Mouse (Mus musculus) kidney, adult 11 months (tissue): ENCODE data around the gene Mapre3.

Experiments
- DNase-seq: peaks from one replicate; pipeline ENCODE4 v3.0.0; 2022

Gene Mapre3

DNA sequence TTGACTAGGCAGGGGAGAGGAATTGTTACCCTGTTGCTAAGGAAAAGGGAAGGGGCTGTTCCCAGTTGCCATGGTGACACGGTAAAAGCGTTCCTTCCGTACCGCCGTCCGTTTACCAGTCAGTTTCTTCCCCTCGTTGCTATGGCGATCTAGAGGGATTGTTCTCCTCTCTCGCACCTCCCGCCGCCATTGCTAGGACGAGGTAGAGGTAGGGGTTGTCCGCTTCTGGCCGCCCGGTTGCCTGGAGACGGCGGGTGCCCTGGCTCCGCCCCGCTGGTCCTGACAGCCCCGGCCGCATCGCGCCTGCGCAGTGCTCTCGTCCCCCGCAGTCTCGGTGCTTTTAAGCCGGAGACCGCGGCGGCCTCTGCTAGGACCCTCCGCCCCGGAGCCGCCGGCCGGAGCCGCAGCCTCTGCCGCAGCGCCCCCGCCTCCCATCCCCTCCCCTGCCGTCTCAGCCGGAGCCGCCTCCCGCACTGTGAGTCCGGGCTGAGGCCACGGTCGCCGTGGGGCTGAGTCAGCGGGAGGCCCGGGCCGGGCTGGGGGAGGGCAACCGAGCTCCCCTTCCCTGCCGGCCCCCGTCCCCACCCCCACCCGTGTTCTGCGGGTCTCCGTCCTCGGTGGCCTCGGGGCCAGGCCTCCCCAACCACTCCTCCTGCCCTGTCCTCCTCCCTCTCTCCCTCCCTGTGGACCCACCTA lies at the start of gene Mapre3:
Mapre3 (plus strand) TSS at position 218 of the 696 bp plus-strand sequence.
- DNase-seq: peak; percentile 91

DNA sequence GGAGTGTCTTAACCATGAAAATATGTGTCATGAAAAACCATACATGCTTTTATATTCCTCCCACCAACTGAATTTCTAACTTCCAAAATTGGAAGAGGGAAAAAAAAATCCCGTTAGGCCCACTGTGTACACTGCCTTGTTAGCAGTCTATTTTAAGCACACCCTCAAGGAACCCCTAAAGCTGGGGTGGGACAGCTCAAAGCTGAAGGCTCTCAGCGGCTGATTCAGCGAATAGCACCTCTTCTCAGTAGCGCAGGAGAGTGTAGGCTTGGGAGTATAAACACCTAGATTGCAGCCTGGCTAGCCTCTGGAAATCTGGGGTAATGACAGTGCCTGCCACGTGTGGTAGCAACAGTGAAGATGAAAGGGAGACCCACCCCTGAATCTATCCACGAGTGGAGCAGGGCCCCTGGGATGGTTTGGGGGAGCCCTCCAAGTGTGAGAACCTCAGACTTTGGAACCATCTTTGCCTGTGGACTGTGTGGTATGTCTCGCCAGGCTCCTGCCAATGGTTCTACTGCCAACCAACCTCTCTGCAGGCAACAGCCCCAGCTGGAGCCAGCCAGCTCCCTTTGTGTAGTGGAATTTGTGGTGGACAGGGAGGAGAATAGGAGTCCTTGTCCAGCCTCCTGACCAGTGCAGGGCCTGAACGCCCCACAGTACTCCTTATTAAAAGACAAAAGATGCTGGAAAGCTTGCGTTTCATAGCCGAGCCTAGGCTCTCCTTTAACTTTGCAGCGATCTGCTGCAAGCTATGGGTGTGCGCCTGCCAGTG lies 48.7 kb upstream of the Mapre3 start:
- DNase-seq: no peak

DNA sequence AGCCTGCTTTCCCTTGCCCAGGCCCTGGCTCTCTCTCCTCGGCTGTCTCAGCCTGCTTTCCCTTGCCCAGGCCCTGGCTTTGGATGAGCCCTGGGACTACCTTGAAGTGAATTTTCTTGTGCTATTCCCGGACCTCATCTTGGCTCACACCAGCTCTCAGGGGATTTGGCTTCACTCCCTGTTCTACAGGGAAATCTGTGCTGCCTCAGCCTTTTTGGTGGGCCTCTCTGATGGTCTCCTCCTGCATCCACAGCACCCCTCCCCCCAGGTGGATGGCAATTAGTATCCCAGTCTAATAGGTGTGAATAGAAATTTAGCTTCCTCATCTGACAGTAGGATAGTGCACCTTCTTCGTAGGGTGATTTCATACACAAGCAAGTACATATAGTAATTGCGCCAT lies 46.4 kb upstream of the Mapre3 start:
- DNase-seq: no peak

DNA sequence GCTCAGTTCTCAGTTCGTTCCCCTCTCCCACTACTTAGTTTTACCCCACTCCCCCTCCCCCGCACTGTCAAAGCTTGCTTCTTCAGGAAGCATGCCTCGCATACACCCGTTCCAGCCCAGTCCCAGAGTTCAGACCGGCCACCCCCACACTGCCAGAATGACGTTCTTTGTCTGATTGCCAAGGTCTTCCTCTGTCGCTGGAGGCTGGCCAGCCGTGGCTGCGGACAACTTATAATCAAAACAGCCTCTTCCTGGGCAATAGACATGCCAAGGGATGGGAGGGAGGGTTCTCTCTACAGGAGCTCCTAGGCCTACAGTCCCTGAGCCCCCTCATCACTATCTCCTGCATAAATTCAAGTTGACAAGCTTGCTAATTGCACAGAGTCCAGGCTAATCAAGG lies 45.8 kb upstream of the Mapre3 start:
- peak; percentile 4 for DNase-seq

DNA sequence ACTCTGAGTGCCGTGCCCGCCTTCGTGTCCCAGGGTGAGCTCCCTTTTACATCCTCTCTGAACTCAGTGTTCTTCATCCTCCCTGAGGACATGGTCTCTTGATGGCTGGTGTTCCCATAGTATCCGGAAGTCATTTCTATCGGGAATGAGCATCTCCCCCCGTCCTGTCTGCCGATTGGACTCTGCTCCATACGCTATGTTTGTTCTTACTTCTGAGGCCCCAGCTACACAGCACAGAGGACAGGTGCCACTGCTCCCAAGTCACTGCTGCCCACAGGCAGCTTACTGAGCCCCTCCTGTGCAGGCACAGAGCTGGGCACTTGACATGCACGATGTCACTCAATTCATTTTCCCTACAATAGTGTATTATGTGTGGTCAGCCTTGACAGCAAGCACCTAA lies 45.4 kb upstream of the Mapre3 start:
- no peak for DNase-seq

DNA sequence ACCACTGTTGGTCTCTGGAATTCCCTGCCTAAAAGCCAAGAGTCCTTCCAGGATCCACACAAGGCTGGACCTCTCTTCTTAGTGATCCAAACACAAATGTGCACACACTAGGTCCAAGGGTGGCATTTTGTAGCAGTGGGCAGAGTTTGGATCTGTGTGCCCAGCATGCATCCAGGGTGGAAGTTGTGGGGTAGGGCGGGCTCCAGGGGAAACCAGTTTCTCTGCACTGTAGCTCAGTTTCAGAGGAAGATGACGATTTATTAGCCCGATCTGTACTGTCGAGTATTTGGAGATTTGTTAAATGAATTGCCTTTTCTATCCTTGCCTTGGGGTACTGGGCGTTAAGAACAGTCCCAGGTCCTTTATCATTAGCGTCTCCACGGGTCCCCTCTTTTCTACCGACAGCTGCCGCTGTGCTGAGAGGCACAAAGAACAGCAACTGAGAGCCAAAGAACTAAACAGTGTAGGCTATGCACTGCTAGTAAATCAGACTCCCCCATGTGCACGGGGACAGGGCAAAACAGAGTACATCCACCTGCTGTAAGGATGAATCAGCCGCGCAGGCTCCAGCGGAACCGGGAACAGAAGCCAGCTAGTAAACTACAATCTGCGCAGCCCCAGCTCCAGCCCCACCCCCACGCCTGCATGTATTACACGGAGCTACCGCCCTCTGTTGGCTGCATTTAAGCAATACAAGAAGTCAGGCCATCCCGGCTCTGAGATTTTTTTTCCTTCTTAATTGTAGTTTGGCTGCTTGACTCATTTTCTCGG lies 39.7 kb upstream of the Mapre3 start:
- DNase-seq: peak; percentile 71

DNA sequence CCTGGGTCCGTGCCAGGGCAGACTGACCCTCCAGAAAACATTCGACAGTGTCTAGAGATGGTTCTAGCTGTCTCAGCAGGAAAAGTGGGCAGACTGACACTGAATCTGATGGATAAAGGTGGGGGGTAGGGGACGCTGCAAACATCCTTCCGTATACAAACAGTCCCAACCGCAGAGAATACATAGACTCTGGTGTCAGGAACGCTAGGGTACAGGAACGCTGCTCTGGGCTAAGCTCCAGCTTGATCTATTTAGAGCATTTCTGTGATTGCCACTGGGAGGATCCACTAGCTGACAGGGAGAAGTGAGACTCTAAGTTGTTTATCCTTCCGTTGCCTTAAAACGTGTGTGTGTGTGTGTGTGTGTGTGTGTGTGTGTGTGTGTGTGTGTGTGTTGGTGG lies 33.7 kb upstream of the Mapre3 start:
- no peak for DNase-seq

DNA sequence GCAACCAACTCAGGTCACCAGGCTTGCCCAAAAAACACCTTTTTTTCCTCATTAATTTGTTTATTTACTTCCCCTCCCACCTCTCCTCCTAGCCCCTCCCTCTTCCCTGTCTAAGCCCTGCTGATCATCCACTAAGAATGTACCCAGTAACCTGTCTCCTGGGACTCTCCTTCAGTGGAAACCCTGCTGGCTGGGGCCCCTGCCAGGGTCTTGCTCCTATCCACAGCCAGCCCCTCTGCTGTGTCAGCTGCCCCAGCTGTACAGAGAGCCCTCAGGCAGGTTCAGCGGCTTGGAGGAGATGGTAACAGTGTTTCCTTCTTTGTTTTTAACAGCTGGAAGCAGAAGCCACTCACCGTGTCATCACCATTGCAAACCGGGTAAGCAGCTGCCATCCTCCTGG lies 33.3 kb upstream of the Mapre3 start:
- no peak for DNase-seq

DNA sequence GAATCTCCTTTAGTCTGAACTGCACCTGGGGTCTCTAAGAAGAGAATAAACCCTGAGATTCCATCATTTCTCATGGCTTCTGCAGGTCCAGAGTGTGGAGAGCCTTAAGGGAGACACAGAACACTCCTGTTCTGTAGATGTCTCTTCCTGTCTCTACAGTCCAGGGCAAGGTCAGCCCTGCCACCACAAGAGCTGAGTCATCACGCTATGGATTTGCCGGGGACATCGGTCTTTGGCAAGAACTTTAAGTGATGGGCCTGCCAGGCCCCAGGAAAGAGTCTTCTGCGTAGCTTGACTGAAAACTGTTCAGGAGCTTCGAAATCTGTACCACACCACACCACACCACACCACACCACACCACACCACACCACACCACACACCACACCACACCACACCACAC lies 27.1 kb upstream of the Mapre3 start:
- DNase-seq: no peak

DNA sequence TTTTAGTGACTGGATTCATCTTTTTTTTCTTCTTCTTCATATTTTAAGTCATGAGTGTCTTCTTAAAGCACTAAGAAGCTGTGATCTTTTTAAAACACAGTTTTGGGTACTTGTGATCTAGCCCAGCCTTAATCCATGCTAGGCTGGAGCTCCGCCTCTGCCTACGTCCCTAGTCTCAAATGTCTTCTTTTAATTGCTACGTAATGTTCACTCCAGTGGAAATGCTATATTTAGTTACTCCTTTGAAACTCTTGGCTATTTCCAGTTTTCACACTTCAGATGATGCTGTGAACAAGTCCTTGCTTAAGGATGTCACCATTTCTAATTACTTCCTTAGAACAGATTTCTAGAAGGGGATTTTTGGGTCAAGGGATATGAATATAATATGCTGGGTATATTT lies 24.4 kb upstream of the Mapre3 start:
- no peak for DNase-seq

DNA sequence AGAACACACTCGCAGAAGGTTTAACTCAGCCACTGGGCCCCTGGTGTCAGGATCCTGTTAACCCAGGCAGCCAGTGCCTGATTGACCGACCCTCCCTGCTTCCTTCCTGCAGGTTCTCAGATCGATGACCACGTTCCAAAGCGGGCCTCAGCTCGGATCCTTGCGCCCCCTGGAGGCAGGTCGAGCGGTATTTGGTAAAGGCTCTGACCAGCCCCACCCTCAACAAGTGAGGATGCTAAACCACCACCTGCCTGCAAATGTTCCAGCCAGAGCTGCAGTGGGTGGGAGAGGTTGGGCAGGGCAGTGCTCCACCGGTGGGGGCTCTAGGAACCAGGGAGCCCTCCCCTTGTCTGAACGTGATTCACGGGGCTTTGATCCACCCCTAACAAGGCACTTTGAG lies 18.3 kb upstream of the Mapre3 start:
- peak; percentile 35 for DNase-seq

DNA sequence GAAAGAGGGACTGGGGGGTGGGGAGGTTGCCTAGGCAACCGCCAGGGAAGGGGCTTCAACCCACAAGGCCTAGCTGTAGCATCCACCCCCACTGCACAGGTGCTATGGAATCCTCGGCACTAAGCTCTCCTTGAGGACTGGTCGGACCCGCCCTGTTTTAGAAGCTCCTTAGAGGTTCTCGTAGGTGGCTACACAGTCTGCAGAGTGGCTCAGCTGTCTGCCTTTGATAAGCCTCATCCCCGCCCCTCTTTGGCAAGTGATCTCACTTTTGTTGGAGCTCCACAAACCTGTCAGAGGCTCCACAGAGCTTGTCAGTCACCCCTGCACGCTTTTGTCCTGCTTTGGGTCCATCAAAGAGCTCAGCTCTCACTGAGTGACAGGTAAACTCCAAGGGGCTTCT lies 17.0 kb upstream of the Mapre3 start:
- no peak for DNase-seq

DNA sequence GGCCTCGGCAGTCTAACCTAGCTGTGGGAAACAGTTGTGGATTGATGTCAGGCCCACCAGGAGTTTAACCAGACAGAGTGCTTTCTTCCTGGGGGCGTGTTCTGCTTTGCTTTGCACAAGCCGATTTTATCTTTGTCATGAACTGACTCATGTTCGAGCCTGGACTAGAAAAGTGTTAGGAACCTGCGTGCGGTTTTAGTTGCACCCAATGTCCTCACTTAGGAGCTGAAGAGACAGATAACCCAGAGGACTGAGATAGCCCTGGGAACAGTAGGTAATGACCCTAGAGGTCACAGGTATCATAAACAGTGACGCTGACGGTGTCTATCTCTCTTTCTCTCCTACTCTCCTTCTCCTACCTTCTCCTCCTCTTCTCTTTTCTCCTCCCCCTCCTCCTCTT lies 16.5 kb upstream of the Mapre3 start:
- no peak for DNase-seq

DNA sequence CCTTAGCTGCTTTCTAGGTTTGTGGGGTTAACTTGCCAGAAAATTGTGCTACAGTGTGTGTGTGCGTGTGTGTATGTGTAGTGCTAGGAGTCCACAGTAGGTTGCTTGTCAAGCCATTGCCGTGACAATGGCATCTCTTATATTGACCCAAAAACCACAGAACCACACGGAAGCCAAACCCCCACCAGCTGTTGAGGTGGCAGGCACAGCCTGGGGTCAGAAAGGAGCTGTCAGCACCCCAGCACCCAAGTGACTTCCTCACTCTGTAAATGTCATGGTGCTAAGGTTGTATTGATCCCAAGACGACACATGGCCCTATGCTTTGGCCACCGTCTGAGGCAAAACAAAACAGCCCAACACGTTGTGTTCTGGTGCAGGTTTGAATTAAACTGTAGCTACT lies 15.5 kb upstream of the Mapre3 start:
- DNase-seq: no peak

DNA sequence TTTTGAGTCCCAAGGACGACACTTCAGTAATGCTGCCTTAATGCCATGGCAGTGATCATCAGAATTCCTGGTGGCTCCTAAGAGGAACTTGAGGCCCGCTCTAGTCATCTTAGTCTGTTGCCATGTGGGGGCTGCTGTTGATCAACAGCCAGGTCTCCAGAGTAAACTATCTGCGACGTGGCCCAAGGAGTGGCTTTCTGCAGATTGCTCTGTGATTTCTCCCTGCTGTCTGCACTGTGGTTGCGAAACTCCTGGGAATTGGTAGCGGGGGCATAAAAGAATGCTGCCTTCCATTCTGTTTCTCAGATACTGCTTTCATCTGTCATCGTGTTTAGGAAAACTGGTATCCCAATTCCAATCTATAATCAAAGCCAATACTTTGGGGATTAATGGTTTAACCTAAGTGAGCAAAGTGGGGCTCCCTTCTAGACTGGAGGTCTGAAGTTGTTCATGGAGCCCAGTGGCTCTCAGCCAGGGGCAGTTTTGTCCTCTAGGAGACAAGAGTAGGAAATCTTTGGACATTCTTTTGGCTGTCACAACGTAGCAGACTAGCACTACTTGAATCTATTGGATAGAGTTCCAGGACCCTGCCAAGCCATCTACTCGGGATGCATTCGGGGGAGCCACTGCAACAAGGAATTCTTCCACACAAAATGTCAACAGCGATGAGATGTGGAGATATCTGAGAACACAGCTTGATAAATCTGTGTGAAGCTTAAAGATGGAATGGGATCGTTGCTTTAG lies 11.5 kb upstream of the Mapre3 start:
- no peak for DNase-seq

DNA sequence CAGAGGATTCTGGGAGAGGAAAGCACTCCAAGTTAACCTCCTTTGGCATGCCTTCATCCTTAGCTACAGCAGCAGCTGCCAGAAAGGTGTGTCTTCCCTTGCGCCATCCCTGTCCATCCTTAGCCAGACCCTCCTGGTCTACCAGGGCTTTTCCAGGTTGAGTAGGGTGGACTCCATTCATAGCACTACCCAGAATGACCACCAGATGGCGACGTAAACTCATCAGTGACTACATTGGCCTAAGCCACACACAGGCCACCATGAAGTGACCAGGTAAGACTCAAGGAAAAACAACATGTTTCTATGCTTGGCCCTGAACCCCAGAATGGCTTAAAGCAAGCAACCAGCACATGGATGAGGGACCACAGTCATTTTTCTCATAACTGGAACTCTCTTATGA lies 8.3 kb upstream of the Mapre3 start:
- DNase-seq: peak; percentile 81

DNA sequence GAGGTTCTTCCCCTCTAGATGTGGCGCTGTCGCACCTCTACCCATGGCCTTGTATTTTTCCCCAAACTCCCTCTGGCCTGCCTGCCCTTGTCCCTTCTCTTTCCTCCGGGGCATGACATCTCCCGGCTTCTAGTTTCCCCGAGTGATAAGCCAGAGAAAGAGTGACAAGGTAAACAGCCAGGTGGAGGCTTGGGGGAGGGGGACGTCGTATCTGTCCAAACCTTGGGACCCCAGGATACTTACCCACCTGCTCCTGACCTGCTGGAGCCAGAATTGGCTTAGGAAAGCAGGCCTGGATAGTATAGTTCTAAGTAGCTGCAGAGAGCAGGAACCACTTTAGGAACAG lies 652 bp downstream of the Mapre3 start:
- no peak for DNase-seq

DNA sequence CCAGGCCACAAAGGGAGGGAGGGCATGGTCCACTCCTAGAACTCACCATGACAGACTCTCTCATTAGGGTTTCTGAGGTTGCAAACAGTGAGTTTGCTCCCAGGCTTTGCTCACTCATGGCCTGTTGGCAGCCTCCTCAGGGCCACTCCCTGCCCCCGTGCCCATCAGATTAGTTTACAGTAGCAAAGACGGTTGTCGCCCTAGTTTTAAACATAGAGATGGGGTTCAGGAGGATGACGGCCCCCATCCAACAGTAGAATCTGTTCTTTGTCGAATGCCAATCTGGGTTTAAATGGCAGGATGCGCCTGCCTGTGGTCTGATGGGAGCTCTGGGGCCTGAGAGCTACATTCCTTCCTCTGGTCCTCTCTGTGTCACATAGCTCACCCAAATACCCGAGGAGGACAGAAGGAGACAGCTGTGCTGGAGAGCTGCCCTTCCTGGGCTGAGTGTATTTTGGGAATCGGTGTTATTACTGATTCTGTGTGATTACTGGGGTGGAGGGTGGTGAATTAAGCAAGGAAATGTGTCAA lies 1.9 kb downstream of the Mapre3 start:
- DNase-seq: no peak

DNA sequence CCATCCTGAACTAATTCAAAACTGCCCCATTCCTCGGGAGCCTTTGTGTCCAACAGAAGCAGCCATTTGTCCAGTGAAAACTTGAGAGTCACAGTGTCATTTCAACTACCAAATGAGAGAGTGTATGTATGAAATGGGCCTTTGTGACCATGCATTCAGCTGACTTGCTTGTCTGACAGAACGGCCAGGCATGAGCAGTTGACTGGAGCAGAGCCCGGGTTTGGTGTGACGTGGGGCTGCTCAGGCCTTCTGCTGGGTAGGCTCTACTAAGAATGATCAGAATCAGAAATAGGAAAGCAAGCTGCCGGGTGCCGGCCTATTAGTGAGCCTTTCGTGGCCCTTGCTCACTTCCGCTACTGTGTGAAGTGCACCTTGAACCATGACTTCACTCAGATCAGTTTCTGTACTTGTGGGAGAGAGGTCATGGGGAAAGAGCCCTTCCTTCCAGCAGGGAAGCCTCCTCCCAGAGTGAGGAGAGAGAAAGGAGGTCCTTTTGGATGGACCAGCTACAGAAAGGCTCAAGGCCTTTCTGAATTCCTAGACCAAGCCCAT lies 4.4 kb downstream of the Mapre3 start:
- peak; percentile 35 for DNase-seq

DNA sequence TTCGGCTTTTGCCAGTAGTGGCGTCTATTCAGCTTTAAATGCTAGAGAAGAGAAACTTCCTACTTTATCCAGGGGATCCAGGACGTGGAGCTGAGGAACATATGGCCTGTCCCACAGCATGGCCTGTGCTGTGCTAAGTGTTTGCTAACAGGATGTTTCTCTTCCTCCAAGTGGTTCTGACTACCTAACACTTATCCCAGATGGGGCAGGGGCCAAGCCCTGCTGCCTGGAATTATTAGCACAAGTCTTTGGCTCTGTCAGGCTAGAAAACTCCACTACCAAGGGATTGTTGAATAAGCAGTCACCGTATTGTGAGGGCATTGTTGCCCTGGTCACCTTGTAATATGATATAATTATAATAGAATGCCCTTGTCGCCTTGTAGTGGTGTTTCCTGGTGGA lies 8.2 kb downstream of the Mapre3 start:
- DNase-seq: no peak

DNA sequence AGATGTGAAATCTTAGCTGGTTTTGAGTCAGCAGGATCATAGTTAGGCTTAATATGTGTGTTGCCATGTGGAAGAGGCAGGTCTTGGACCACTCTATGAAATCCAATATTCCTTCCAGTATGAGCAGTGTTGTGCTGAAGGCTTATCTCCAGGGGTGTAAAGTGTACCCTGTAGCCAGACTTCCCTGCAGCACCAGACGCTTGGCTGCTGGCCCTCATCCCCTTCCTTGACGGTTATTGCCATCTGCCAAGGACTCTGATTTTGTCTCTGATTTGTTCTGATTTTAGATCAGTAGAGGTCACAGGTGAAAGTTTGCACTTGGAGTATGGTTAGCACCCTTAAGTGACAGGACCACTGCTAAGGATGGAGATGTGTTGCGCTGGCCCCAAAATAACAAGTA lies 8.7 kb downstream of the Mapre3 start:
- DNase-seq: no peak

DNA sequence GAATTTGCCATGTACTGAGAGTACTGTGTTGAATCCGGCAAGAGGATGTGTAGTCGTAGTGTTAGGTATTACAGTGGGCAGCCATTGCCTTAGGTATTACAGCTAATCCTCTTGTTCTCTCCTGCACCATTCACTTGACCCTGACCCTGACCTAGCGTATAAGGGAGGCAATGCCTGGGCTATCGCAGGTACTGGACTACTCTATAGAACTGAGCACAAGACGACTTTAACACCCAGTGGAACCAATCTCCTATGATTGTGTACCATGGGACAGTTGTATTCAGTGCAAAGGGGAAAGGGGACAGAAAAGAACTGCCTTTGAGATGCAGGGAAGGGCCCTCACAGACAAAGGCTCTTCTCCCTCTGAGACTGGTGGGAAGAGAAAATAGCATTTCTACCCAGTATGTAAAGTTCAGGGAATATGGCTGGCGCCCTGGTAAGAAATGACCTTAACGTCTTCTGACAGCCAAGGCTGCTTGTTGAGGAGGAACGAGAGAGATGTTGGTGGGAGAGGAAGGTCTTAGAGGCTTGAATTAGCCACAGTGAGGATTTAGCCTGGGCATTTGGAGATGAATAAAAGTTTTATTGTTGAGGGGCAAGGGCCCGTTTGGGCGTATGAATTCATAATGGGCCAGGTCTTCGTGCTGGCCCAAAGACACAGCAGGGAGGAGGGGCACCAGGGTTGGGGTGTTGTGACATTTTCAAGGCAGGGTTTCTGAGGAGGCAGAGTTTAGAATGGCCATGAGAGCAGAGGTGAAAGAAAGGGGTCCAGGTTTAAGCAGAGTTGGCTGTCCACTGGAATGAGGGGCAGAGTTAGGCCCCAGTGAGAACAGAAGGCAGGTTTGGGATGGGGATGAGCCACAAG lies 9.9 kb downstream of the Mapre3 start:
- DNase-seq: no peak
